Mouse (Mus musculus) embryonic facial prominence, embryonic 11.5 days (tissue): ENCODE measurements around the gene Accs. TPM values are rescaled to one million over a fixed set of nuclear protein-coding genes. Genes with fewer than 3 reads are reported as not detected.

ENCODE experiments used
- ATAC-seq: fragments of 200-750 bp; cut with Nextera tagmentation; replicated peaks from 2 replicates; pipeline ENCODE4 v1.8.0; 2017; ENCODE audit warnings: low read depth; ENCODE audit not compliant: insufficient number of reproducible peaks, low FRiP score, low TSS enrichment
- DNase-seq: peaks from one replicate; pipeline ENCODE4 v3.0.0-alpha.2; 2015; ENCODE audit warnings: low spot score
- H3K27ac ChIP-seq: fragments of 300-500 bp; sonication (generic); replicated peaks from 2 replicates; pipeline ENCODE4 v1.5.1; 2014; ENCODE audit warnings: mild to moderate bottlenecking, low read depth, low read length, control low read depth
- H3K27me3 ChIP-seq: fragments of 300-500 bp; sonication (generic); 2 replicates; pipeline ENCODE4 v1.6.1; 2014; ENCODE audit warnings: mild to moderate bottlenecking, low read length, moderate library complexity, mixed read lengths; ENCODE audit not compliant: control insufficient read depth, insufficient read depth
- H3K36me3 ChIP-seq: fragments of 300-500 bp; sonication (generic); replicated peaks from 2 replicates; pipeline ENCODE4 v1.6.1; 2014; ENCODE audit warnings: low read depth, mild to moderate bottlenecking, low read length, moderate library complexity, mixed read lengths; ENCODE audit not compliant: control insufficient read depth, insufficient read depth
- H3K4me1 ChIP-seq: fragments of 300-500 bp; sonication (generic); 2 replicates; pipeline ENCODE4 v1.6.1; 2014; ENCODE audit warnings: low read length, mixed read lengths; ENCODE audit not compliant: control insufficient read depth, insufficient read depth
- H3K4me2 ChIP-seq: fragments of 300-500 bp; sonication (generic); 2 replicates; pipeline ENCODE4 v1.6.1; 2014; ENCODE audit warnings: low read depth, mild to moderate bottlenecking, control low read depth, low read length, moderate library complexity
- H3K4me3 ChIP-seq: fragments of 300-500 bp; sonication (generic); 2 replicates; pipeline ENCODE4 v1.5.1; 2014; ENCODE audit warnings: low read depth, low read length, control low read depth
- H3K9ac ChIP-seq: fragments of 300-500 bp; sonication (generic); replicated peaks from 2 replicates; pipeline ENCODE4 v1.6.1; 2014; ENCODE audit warnings: mild to moderate bottlenecking, control low read depth, low read length
- H3K9me3 ChIP-seq: fragments of 300-500 bp; sonication (generic); replicated peaks from 2 replicates; pipeline ENCODE4 v1.6.1; 2016; ENCODE audit warnings: mild to moderate bottlenecking, low read length, inconsistent platforms, mixed read lengths; ENCODE audit not compliant: control insufficient read depth
- WGBS: fragments of 180-500 bp; shearing (Covaris S2); extraction: QIAGEN DNeasy Blood & Tissue Kit; methylation state at CpG from one replicate; pipeline ENCODE4 v1.1.7; 2014; 5-methylcytosine and 5-hydroxymethylcytosine counted together
- polyA plus RNA-seq: library from polyadenylated mRNA; unstranded; fragments of >200 nt; fragmentation: Nextera tagmentation; extraction: Ambion mirVana; gene quantifications from 2 replicates; pipeline ENCODE4 v1.2.1, GENCODE M21; 2014

Accs gene
- polyA plus RNA-seq, 1 experiment from 2014 or later = 6.7 TPM

DNA sequence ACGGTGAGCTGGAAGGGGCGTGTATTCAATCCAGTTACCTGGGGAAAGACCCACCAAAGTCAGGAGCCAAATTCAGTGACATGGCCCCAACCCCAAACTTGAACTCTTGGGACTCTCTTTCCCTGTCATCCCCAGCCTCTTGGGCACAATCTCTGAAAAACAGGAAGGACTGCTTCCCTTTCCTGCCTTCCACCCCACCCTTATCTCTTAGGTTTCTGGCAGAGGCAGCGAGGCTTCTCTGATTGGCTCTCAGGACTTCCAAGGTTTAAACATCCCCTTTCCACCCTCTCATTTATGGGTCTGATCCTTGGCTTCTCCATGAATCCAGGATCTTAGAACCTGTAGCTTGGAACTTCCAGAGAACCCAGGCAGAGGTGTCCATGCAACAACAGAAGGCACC is 8.4 kb downstream of the Accs start:
- Histone ChIP-seq H3K27ac (no peak overlapping the region), H3K4me1 (no peaks in the 10 kb centered on the region), H3K4me2 (no peak overlapping the region), H3K27me3 (no peaks in the 10 kb centered on the region), H3K9ac (no peak overlapping the region), H3K9me3 (no peaks in the 10 kb centered on the region), H3K36me3 (no peaks in the 10 kb centered on the region; the same call in 1 of the 2 replicates), H3K4me3 (no peak overlapping the region)
- no peak for DNase-seq
- no peak for ATAC-seq
- 90% methylated on average over 3 of the region's 3 CpGs for WGBS

GRCm38 (mm10) chr2:93840109-93840508 is 9.6 kb downstream of the Accs start:
- Histone ChIP-seq H3K4me1 (no peaks in the 10 kb centered on the region), H3K9me3 (no peaks in the 10 kb centered on the region), H3K27ac (no peak overlapping the region), H3K36me3 (no peaks in the 10 kb centered on the region; the same call in 1 of the 2 replicates), H3K4me3 (no peak overlapping the region), H3K4me2 (no peak overlapping the region), H3K27me3 (no peaks in the 10 kb centered on the region), H3K9ac (no peak overlapping the region)
- ATAC-seq (no peak), DNase-seq (no peak)
- WGBS = 88% methylated on average over 6 of the region's 6 CpGs

- no peak overlapping the region for H3K4me2 ChIP-seq
- H3K27ac ChIP-seq = no peak overlapping the region
- H3K4me1 ChIP-seq = no peaks in the 10 kb centered on the region
- no peaks in the 10 kb centered on the region; the same call in 1 of the 2 replicates for H3K36me3 ChIP-seq
- H3K27me3 ChIP-seq = no peaks in the 10 kb centered on the region
- H3K4me3 ChIP-seq = no peak overlapping the region
- H3K9ac ChIP-seq = no peak overlapping the region
- no peaks in the 10 kb centered on the region for H3K9me3 ChIP-seq
- no peak for ATAC-seq
- DNase-seq = no peak
- 97% methylated on average over 4 of the region's 4 CpGs for WGBS
These were observed 10.8 kb downstream of the Accs start for GRCm38 (mm10) chr2:93838931-93839330.

DNA sequence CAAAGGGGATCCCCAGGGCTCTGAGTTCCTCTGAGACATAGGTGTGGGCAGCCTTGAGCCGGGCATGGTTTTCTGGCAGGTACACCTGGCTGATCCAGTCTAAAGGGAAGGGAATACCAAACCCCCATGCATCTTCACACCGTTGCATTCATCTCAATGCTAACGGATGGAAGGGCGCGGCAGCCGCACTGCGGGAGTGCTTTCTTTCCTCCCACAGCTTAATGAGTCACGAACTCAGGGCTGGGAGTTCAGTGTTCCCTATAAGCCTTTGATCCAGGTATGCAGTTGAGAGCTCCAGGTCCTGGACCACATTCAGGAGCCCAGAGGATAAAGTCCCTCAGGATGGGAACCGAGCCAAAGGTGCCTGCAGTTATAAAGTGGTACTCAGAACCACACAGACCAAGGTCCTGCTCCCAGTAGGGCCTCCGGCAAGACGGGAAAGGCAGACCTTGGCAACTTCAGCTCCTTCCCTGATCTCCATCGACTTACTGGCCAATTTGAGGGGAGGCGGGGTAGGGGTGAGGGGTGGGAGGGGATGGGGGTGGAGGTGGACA is 13.4 kb downstream of the Accs start:
- 72% methylated on average over 13 of the region's 13 CpGs for WGBS
- no peak overlapping the region for H3K27ac ChIP-seq
- ATAC-seq (no peak), DNase-seq (no peak)
- no peaks in the 10 kb centered on the region; the same call in 1 of the 2 replicates for H3K36me3 ChIP-seq
- H3K27me3 ChIP-seq = no peaks in the 10 kb centered on the region
- no peaks in the 10 kb centered on the region for H3K9me3 ChIP-seq
- no peaks in the 10 kb centered on the region for H3K4me1 ChIP-seq
- H3K4me2 ChIP-seq = no peak overlapping the region
- no peak overlapping the region for H3K4me3 ChIP-seq
- no peak overlapping the region for H3K9ac ChIP-seq

DNA sequence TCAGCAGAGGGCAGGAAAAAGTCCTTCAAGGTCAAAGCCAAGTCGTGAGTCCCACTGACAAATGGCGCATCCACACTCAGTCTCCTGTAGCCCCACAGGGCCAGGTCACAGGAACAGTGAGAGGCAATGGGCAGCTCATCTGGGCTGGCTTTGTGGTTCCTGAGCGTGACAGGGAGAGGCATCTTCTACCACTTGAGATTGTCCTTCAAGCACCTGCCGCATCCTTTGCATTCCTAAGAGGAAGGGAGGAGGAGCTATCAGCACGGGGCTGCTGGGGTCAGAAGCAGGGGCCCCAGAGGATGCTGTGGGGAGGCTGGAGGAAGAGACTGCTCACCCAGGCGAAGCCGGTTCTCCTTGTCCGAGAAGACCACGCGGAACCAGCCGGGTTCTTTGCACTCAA is 14.1 kb downstream of the Accs start:
- Histone ChIP-seq H3K27me3 (no peaks in the 10 kb centered on the region), H3K9me3 (no peaks in the 10 kb centered on the region), H3K9ac (no peak overlapping the region), H3K4me2 (no peak overlapping the region), H3K27ac (no peak overlapping the region), H3K36me3 (no peaks in the 10 kb centered on the region), H3K4me1 (no peaks in the 10 kb centered on the region), H3K4me3 (no peak overlapping the region)
- WGBS = 78% methylated on average over 11 of the region's 11 CpGs
- no peak for ATAC-seq
- no peak for DNase-seq

DNA sequence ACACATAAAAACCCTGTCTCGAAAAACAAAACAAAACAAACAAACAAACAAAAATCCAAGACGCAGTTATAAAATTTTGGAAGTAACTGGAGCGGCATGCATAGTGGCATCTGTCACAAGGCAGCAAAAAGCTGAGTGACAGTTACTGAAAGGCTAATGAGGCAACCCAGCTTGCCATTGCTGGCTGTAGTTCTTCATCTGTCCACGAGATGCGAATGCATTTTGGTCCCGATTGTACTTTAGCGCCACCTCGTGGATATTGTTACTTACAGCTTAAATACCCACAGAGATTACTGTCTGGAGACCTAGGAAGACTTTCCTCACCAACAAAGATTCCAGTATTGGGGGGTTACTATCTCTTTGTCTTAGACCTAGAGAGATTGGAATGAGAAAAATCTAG is 26.2 kb downstream of the Accs start:
- Histone ChIP-seq H3K9ac (no peak overlapping the region), H3K27ac (no peak overlapping the region), H3K4me2 (no peak overlapping the region), H3K9me3 (no peaks in the 10 kb centered on the region), H3K4me1 (0 out of 2 replicates have a peak, but pooled peaks cover 3% of the 10 kb centered on the region), H3K4me3 (no peak overlapping the region), H3K36me3 (no peaks in the 10 kb centered on the region), H3K27me3 (no peaks in the 10 kb centered on the region)
- 20% methylated on average over 8 of the region's 8 CpGs for WGBS
- no peak for ATAC-seq
- peak; percentile 97 for DNase-seq

DNA sequence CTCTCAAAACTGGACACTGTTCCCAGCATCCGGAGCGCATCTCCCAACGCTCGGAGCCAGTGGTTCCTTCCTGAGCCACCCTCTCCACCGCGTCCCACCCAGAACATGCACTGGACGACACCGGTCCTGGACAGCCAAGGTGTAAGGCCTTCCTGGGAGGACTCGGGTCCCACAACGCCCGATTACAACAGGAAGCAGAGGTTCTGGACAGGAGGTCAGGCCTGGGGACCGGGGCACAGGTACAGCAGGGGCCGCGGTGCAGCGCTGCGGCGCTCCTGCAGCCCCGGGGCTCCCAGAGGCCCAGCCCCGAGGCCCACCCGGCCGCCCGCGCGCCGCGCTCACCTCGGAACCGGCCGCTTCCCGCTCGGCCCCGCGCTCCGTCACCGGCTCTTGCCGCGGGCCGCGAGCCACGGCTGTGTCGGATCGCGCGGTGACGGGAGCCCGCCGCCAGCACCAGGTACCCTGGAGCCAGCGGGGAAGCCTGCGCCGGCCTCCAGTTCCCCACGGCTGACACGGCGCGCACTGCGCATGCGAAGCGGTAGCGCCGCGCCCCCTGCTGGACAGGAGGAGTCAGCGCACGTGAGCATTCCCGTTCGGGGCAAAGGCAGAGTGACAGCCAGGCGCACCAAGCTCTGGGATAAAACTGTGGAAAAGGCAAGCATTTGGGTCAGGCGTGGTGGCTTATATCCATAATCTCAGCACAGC is 27.5 kb downstream of the Accs start, which contains the start of gene Ext2:
Gene Ext2 (minus strand): TSS at position 524 of the 705 bp plus-strand sequence.
- Histone ChIP-seq H3K27me3 (no peaks in the 10 kb centered on the region), H3K27ac (no peak within 1 kb of the TSS), H3K9ac (peak within 1 kb of the TSS; percentile 93), H3K4me2 (peak within 1 kb of the TSS; percentile 80), H3K4me3 (peak within 1 kb of the TSS; percentile 95), H3K9me3 (no peaks in the 10 kb centered on the region), H3K4me1 (0 out of 2 replicates have a peak, but pooled peaks cover 3% of the 10 kb centered on the region), H3K36me3 (no peaks in the 10 kb centered on the region)
- ATAC-seq (peak; percentile 86), DNase-seq (peak; percentile 93)
- WGBS = under 1% methylated on average over 66 of the region's 66 CpGs

GRCm38 (mm10) chr2:93817791-93818190 is 32.0 kb downstream of the Accs start:
- H3K36me3 ChIP-seq = no peaks in the 10 kb centered on the region
- no peak overlapping the region for H3K9ac ChIP-seq
- H3K27ac ChIP-seq = no peak overlapping the region
- WGBS = 91% methylated on average over 5 of the region's 5 CpGs
- no peak for ATAC-seq
- no peaks in the 10 kb centered on the region for H3K27me3 ChIP-seq
- H3K4me3 ChIP-seq = no peak overlapping the region
- H3K4me2 ChIP-seq = no peak overlapping the region
- no peak for DNase-seq
- H3K9me3 ChIP-seq = no peaks in the 10 kb centered on the region
- 0 out of 2 replicates have a peak, but pooled peaks cover 3% of the 10 kb centered on the region for H3K4me1 ChIP-seq
